Mouse (Mus musculus) heart, adult 2 months (tissue): Measurements from ENCODE around the gene Smc6.

Source experiments
- CTCF ChIP-seq: fragments of 200-600 bp; IDR thresholded peaks from 2 replicates; pipeline ENCODE4 v1.8.1; 2022; ENCODE audit warnings: antibody characterized with exemption, mild to moderate bottlenecking, moderate library complexity
- POLR2A ChIP-seq: fragments of 200-500 bp; IDR thresholded peaks from 2 replicates; pipeline ENCODE4 v1.6.1; 2011; ENCODE audit warnings: mild to moderate bottlenecking, low read depth, low read length, control low read depth; ENCODE audit not compliant: insufficient read depth

- TF ChIP-seq CTCF (no peak), POLR2A (no peak)
Measured at GRCm38 (mm10) chr12:11250322-11250721, 15.4 kb upstream of the Smc6 start.
